Mouse (Mus musculus) neutrophil, adult 59 days (primary cell): ENCODE results near the gene Mrnip. TPM values are rescaled to one million over a fixed set of nuclear protein-coding genes. Genes with fewer than 3 reads are reported as not detected.

Experiments
- total RNA-seq, 2 experiments: library from RNA; stranded (reverse); gene quantifications; 1 replicate in 1 of 2; 2 replicates in 1 of 2; pipeline ENCODE4 v1.2.4; 2023

The Mrnip gene
- total RNA-seq: 1 to 10 TPM; 2.8 to 4.0 TPM

GRCm38 (mm10) chr11:50174111-50174729, at the start of gene Mrnip:
Gene Mrnip, plus strand, starts transcription at chr11:50174444.

GRCm38 (mm10) chr11:50130811-50131766, 43.2 kb upstream of the Mrnip start, which contains the start of gene Tbc1d9b:
Gene Tbc1d9b, plus strand, starts transcription at chr11:50131396.

GRCm38 (mm10) chr11:50210505-50211151, 36.4 kb downstream of the Mrnip start, which contains the start of the genes Sqstm1 and Mgat4b:
Gene Sqstm1, minus strand, starts transcription at chr11:50210827.
Gene Mgat4b, plus strand, starts transcription at chr11:50210890.

GRCm38 (mm10) chr11:50238324-50238723, 64.1 kb downstream of the Mrnip start, which contains the start of gene Ltc4s:
Gene Ltc4s, minus strand, starts transcription at chr11:50238616.

Other genes with a start within 250 kb of the Mrnip start
- 100 to 1,000 TPM; 244 to 262 TPM for gene Rnf130, start 149.1 kb upstream of the Mrnip start, total RNA-seq
- gene Tbc1d9b, start 43.0 kb upstream of the Mrnip start, total RNA-seq: 10 to 100 TPM; 55.4 to 64.1 TPM
- 100 to 1,000 TPM; 315 to 336 TPM for gene Sqstm1, start 36.4 kb downstream of the Mrnip start, total RNA-seq
- gene Mgat4b, start 36.4 kb downstream of the Mrnip start, total RNA-seq: 10 to 100 TPM; 14.0 to 20.4 TPM
- 1 to 10 TPM in 1 of 2 experiments, under 1 TPM in 1; 0.71 to 1.6 TPM for gene Ltc4s, start 64.2 kb downstream of the Mrnip start, total RNA-seq
- gene Maml1, start 117.9 kb downstream of the Mrnip start, total RNA-seq: 10 to 100 TPM; 46.0 to 48.1 TPM
- gene Canx, start 151.2 kb downstream of the Mrnip start, total RNA-seq: 100 to 1,000 TPM; 152 to 185 TPM
- gene Cby3, start 180.0 kb downstream of the Mrnip start, total RNA-seq: not detected
- 100 to 1,000 TPM; 424 to 460 TPM for gene Hnrnph1, start 202.5 kb downstream of the Mrnip start, total RNA-seq